Mouse (Mus musculus): ENCODE results near the gene Tll2. TPM values are rescaled to one million over a fixed set of nuclear protein-coding genes. Genes with fewer than 3 reads are reported as not detected.

The Tll2 gene
- polyA plus RNA-seq, 1 experiment from 2014 or later: 0.18 TPM

GRCm38 (mm10) chr19:41190876-41191434 is 15.7 kb downstream of the Tll2 start:
- no peaks in the 10 kb centered on the region for H3K9me3 ChIP-seq (ENCODE audit: control insufficient read depth, low read length)
- H3K27me3 ChIP-seq (ENCODE audit: control insufficient read depth, insufficient read depth, low read length): no peaks in the 10 kb centered on the region
- H3K27ac ChIP-seq (replicated peaks in 1 of 2; ENCODE audit: control insufficient read depth in 1 of 2, insufficient read depth in 1 of 2, low read depth in 2 of 2, low read length in 2 of 2): no peak overlapping the region
- H3K4me2 ChIP-seq (ENCODE audit: low read length): no peak overlapping the region
- H3K4me3 ChIP-seq (ENCODE audit: control insufficient read depth in 1 of 2, insufficient read depth in 1 of 2, low read depth in 1 of 2, low read length in 2 of 2): no peak overlapping the region
- no peaks in the 10 kb centered on the region for H3K4me1 ChIP-seq (ENCODE audit: control insufficient read depth in 2 of 2, insufficient read depth in 2 of 2, low read length in 2 of 2)
- 66% methylated on average over 6 of the region's 6 CpGs for WGBS
- ATAC-seq (ENCODE audit: insufficient number of reproducible peaks, insufficient read depth, low FRiP score, low read depth): no peak
- no peaks in the 10 kb centered on the region for H3K36me3 ChIP-seq (ENCODE audit: control insufficient read depth, insufficient read depth, low read length)
- H3K9ac ChIP-seq (ENCODE audit: low read length): no peak overlapping the region

- whole genome bisulfite sequencing: 25% methylated on average over 6 of the region's 6 CpGs
- ATAC-seq (ENCODE audit: insufficient number of reproducible peaks, insufficient read depth, low FRiP score, low read depth): no peak
Measured at GRCm38 (mm10) chr19:41177331-41177730, 29.3 kb downstream of the Tll2 start.

GRCm38 (mm10) chr19:41176881-41177280 is 29.8 kb downstream of the Tll2 start:
- 69% methylated on average over 2 of the region's 2 CpGs for WGBS
- Histone ChIP-seq H3K27me3 (ENCODE audit: control insufficient read depth, insufficient read depth, low read length) (no peaks in the 10 kb centered on the region), H3K36me3 (ENCODE audit: control insufficient read depth, insufficient read depth, low read length) (no peaks in the 10 kb centered on the region), H3K4me2 (ENCODE audit: low read length) (no peak overlapping the region), H3K4me1 (ENCODE audit: control insufficient read depth in 2 of 2, insufficient read depth in 2 of 2, low read length in 2 of 2) (no peaks in the 10 kb centered on the region), H3K9ac (ENCODE audit: low read length) (no peak overlapping the region), H3K27ac (replicated peaks in 1 of 2; ENCODE audit: control insufficient read depth in 1 of 2, insufficient read depth in 1 of 2, low read depth in 2 of 2, low read length in 2 of 2) (no peak overlapping the region), H3K4me3 (ENCODE audit: control insufficient read depth in 1 of 2, insufficient read depth in 1 of 2, low read depth in 1 of 2, low read length in 2 of 2) (no peak overlapping the region), H3K9me3 (ENCODE audit: control insufficient read depth, low read length) (no peaks in the 10 kb centered on the region)
- ATAC-seq (ENCODE audit: insufficient number of reproducible peaks, insufficient read depth, low FRiP score, low read depth): no peak

More at GRCm38 (mm10) chr19:41177331-41177730, 29.3 kb downstream of the Tll2 start:
- no peaks in the 10 kb centered on the region for H3K9me3 ChIP-seq (ENCODE audit: control insufficient read depth, low read length)
- H3K36me3 ChIP-seq (ENCODE audit: control insufficient read depth, insufficient read depth, low read length): no peaks in the 10 kb centered on the region
- H3K9ac ChIP-seq (ENCODE audit: low read length): no peak overlapping the region
- no peak overlapping the region for H3K27ac ChIP-seq (replicated peaks in 1 of 2; ENCODE audit: control insufficient read depth in 1 of 2, insufficient read depth in 1 of 2, low read depth in 2 of 2, low read length in 2 of 2)
- H3K27me3 ChIP-seq (ENCODE audit: control insufficient read depth, insufficient read depth, low read length): no peaks in the 10 kb centered on the region
- no peaks in the 10 kb centered on the region for H3K4me1 ChIP-seq (ENCODE audit: control insufficient read depth in 2 of 2, insufficient read depth in 2 of 2, low read length in 2 of 2)
- no peak overlapping the region for H3K4me3 ChIP-seq (ENCODE audit: control insufficient read depth in 1 of 2, insufficient read depth in 1 of 2, low read depth in 1 of 2, low read length in 2 of 2)
- no peak overlapping the region for H3K4me2 ChIP-seq (ENCODE audit: low read length)

GRCm38 (mm10) chr19:41165914-41166235 is 40.8 kb downstream of the Tll2 start:
- no peak for ATAC-seq (ENCODE audit: insufficient number of reproducible peaks, insufficient read depth, low FRiP score, low read depth)
- H3K4me2 ChIP-seq (ENCODE audit: low read length): no peak overlapping the region
- H3K36me3 ChIP-seq (ENCODE audit: control insufficient read depth, insufficient read depth, low read length): no peaks in the 10 kb centered on the region
- no peak overlapping the region for H3K4me3 ChIP-seq (ENCODE audit: control insufficient read depth in 1 of 2, insufficient read depth in 1 of 2, low read depth in 1 of 2, low read length in 2 of 2)
- no peak overlapping the region for H3K27ac ChIP-seq (replicated peaks in 1 of 2; ENCODE audit: control insufficient read depth in 1 of 2, insufficient read depth in 1 of 2, low read depth in 2 of 2, low read length in 2 of 2)
- no peaks in the 10 kb centered on the region for H3K27me3 ChIP-seq (ENCODE audit: control insufficient read depth, insufficient read depth, low read length)
- no peaks in the 10 kb centered on the region for H3K9me3 ChIP-seq (ENCODE audit: control insufficient read depth, low read length)
- peaks cover 0 to 2% of the 10 kb centered on the region in 2 experiments; a peak in 1 of 4 replicates for H3K4me1 ChIP-seq (ENCODE audit: control insufficient read depth in 2 of 2, insufficient read depth in 2 of 2, low read length in 2 of 2)
- no peak overlapping the region for H3K9ac ChIP-seq (ENCODE audit: low read length)
- 77% methylated on average over 5 of the region's 5 CpGs for WGBS

- Histone ChIP-seq H3K4me1 (ENCODE audit: control insufficient read depth in 2 of 2, insufficient read depth in 2 of 2, low read length in 2 of 2) (peaks cover 0 to 2% of the 10 kb centered on the region in 2 experiments; a peak in 1 of 4 replicates), H3K27ac (replicated peaks in 1 of 2; ENCODE audit: control insufficient read depth in 1 of 2, insufficient read depth in 1 of 2, low read depth in 2 of 2, low read length in 2 of 2) (no peak overlapping the region), H3K4me2 (ENCODE audit: low read length) (no peak overlapping the region), H3K27me3 (ENCODE audit: control insufficient read depth, insufficient read depth, low read length) (no peaks in the 10 kb centered on the region), H3K36me3 (ENCODE audit: control insufficient read depth, insufficient read depth, low read length) (no peaks in the 10 kb centered on the region), H3K9ac (ENCODE audit: low read length) (no peak overlapping the region), H3K9me3 (ENCODE audit: control insufficient read depth, low read length) (no peaks in the 10 kb centered on the region), H3K4me3 (ENCODE audit: control insufficient read depth in 1 of 2, insufficient read depth in 1 of 2, low read depth in 1 of 2, low read length in 2 of 2) (no peak overlapping the region)
- no peak for ATAC-seq (ENCODE audit: insufficient number of reproducible peaks, insufficient read depth, low FRiP score, low read depth)
- 78% methylated on average over 14 of the region's 14 CpGs for whole genome bisulfite sequencing
Measured at GRCm38 (mm10) chr19:41165144-41165913, 41.3 kb downstream of the Tll2 start.

- Histone ChIP-seq H3K4me3 (ENCODE audit: control insufficient read depth in 1 of 2, insufficient read depth in 1 of 2, low read depth in 1 of 2, low read length in 2 of 2) (no peak overlapping the region), H3K27me3 (ENCODE audit: control insufficient read depth, insufficient read depth, low read length) (no peaks in the 10 kb centered on the region), H3K27ac (replicated peaks in 1 of 2; ENCODE audit: control insufficient read depth in 1 of 2, insufficient read depth in 1 of 2, low read depth in 2 of 2, low read length in 2 of 2) (no peak overlapping the region), H3K4me1 (ENCODE audit: control insufficient read depth in 2 of 2, insufficient read depth in 2 of 2, low read length in 2 of 2) (peaks cover 0 to 2% of the 10 kb centered on the region in 2 experiments; a peak in 1 of 4 replicates), H3K36me3 (ENCODE audit: control insufficient read depth, insufficient read depth, low read length) (no peaks in the 10 kb centered on the region), H3K9me3 (ENCODE audit: control insufficient read depth, low read length) (no peaks in the 10 kb centered on the region), H3K4me2 (ENCODE audit: low read length) (no peak overlapping the region), H3K9ac (ENCODE audit: low read length) (no peak overlapping the region)
- ATAC-seq (ENCODE audit: insufficient number of reproducible peaks, insufficient read depth, low FRiP score, low read depth): no peak
- WGBS: 82% methylated on average over 10 of the region's 10 CpGs
Measured at GRCm38 (mm10) chr19:41164447-41165095, 42.1 kb downstream of the Tll2 start.

- Histone ChIP-seq H3K27me3 (ENCODE audit: control insufficient read depth, insufficient read depth, low read length) (no peaks in the 10 kb centered on the region), H3K4me2 (ENCODE audit: low read length) (no peak overlapping the region), H3K9ac (ENCODE audit: low read length) (no peak overlapping the region), H3K4me1 (ENCODE audit: control insufficient read depth in 2 of 2, insufficient read depth in 2 of 2, low read length in 2 of 2) (peaks cover 0 to 2% of the 10 kb centered on the region in 2 experiments; a peak in 1 of 4 replicates), H3K27ac (replicated peaks in 1 of 2; ENCODE audit: control insufficient read depth in 1 of 2, insufficient read depth in 1 of 2, low read depth in 2 of 2, low read length in 2 of 2) (no peak overlapping the region), H3K4me3 (ENCODE audit: control insufficient read depth in 1 of 2, insufficient read depth in 1 of 2, low read depth in 1 of 2, low read length in 2 of 2) (no peak overlapping the region), H3K36me3 (ENCODE audit: control insufficient read depth, insufficient read depth, low read length) (no peaks in the 10 kb centered on the region), H3K9me3 (ENCODE audit: control insufficient read depth, low read length) (no peaks in the 10 kb centered on the region)
- ATAC-seq (ENCODE audit: insufficient number of reproducible peaks, insufficient read depth, low FRiP score, low read depth): peak; percentile 43; the same call in 1 of the 2 replicates
- 39% methylated on average over 14 of the region's 14 CpGs for WGBS
Measured at GRCm38 (mm10) chr19:41160388-41160787, 46.2 kb downstream of the Tll2 start.
